Mouse (Mus musculus): Measurements from ENCODE around the gene Coro6.

Coro6 gene

GRCm38 (mm10) chr11:77493512-77494343 lies 31.5 kb downstream of the Coro6 start, which contains the start of gene Git1:
TSS of gene Git1 (plus strand) at chr11:77493562.
- DNase-seq (ENCODE audit: low spot score), result no peak

DNA sequence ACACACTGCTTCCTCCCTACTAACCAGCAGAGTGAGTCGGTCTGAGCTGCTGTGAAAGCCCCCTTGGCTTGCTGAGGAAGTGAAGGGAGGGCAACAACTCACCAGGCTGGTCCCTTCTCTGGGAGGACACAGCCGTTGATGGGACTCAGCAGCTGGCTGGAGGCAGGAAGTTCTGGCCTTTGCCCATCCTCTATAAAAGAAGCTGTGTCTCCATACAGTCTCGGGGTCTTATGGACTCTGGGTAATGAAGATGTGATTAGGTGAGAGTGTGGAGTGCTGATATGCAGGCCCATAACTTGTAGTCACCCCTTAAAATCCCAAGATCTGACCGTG lies 32.1 kb downstream of the Coro6 start:
- DNase-seq (ENCODE audit: low spot score), result no peak

DNA sequence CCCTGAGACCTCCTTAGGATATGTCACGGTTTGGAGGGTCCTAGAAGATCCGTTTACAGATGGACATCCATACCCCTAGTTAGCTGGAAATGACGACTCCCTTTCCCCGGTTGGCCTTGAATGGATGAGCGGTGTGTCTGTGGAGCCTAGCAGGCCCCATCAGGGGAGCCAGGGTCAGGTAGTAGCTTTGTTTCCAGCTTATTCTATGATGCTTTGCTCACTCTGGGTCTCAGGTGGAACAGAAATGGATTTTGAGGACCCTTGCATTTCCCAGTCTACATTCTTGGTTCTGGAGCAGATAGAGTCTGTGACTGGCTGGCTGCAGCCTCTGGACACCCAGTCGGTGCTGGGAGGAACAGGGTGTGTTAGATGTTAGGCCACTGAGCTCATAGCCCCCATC lies 32.6 kb downstream of the Coro6 start:
- DNase-seq (ENCODE audit: low spot score), result no peak

- no peak for DNase-seq (ENCODE audit: low spot score)
These were observed 33.3 kb downstream of the Coro6 start for GRCm38 (mm10) chr11:77495507-77495906.

GRCm38 (mm10) chr11:77497341-77497756 lies 35.1 kb downstream of the Coro6 start:
- peak; percentile 90 for DNase-seq (ENCODE audit: low spot score)

GRCm38 (mm10) chr11:77497851-77498250 lies 35.6 kb downstream of the Coro6 start:
- peak; percentile 72 for DNase-seq (ENCODE audit: low spot score)

DNA sequence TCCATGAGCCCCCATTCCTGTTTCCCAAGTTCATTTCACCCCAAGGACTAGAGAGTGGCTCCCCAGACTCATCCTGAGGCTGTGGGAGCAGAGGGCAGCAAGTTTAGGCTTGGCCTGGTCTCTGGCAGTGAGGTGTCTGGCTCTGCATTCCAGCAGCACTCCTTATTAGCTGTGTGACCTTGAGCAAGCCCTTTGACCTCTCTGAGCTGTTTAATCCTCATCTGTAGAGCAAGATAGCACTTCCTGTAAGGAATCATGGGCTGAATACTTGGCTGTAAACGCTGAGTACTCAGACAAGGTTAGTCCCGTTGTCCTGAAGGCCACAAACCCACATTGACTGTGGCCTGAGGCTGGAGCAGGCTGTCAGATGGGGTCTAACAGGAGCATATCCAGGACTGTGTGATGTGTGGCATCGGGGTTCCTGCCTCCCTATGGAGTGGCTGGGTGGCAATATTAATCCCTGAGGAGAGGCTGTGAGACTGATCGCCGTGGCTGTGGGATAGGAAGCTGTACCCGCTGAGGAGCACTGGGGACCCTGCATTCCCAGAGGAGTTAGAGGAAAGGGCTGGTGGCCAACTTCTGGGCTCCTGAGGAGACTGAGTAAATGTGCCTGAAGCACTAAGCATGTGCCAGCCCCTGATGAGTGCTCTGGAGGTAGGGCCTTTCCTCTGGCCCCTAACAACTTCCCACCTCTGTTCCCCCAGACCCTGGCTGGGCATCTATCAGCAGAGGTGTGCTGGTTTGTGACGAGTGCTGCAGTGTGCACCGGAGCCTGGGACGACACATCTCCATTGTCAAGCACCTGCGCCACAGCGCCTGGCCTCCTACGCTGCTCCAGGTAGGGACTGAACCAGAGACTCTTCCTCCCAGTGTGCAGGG lies 36.3 kb downstream of the Coro6 start:
- no peak for DNase-seq (ENCODE audit: low spot score)

- DNase-seq (ENCODE audit: low spot score), result no peak
These were observed 37.1 kb downstream of the Coro6 start for GRCm38 (mm10) chr11:77499354-77499753.

- DNase-seq (ENCODE audit: low spot score), result no peak
These were observed 38.4 kb downstream of the Coro6 start for GRCm38 (mm10) chr11:77500361-77501325.

- DNase-seq (ENCODE audit: low spot score), result peak; percentile 82
These were observed 39.2 kb downstream of the Coro6 start for GRCm38 (mm10) chr11:77501392-77501791.

DNA sequence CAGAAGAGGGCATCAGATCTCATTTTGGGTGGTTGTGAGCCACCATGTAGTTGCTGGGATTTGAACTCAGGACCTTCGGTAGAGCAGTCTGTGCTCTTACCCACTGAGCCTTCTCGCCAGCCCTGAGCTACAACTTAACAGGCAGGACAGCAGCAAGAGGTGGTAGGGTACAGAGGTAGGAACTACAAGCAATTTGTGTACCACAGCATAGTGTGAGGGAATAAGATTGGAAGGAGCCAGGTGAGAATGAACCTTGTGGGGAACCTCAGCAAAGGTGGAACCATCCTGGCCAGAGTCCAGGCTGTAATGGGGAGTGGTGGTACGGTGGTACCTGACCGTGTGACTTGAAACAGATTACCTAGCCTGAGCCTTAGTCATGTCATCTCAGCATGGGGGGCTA lies 39.8 kb downstream of the Coro6 start:
- DNase-seq (ENCODE audit: low spot score), result no peak

- no peak for DNase-seq (ENCODE audit: low spot score)
These were observed 40.3 kb downstream of the Coro6 start for GRCm38 (mm10) chr11:77502481-77502880.

GRCm38 (mm10) chr11:77503511-77503910 lies 41.3 kb downstream of the Coro6 start:
- no peak for DNase-seq (ENCODE audit: low spot score)

GRCm38 (mm10) chr11:77504377-77504776 lies 42.2 kb downstream of the Coro6 start:
- DNase-seq (ENCODE audit: low spot score), result no peak

- no peak for DNase-seq (ENCODE audit: low spot score)
These were observed 43.2 kb downstream of the Coro6 start for GRCm38 (mm10) chr11:77505291-77505980.

- no peak for DNase-seq (ENCODE audit: low spot score)
These were observed 44.1 kb downstream of the Coro6 start for GRCm38 (mm10) chr11:77506273-77506672.

GRCm38 (mm10) chr11:77506941-77507340 lies 44.7 kb downstream of the Coro6 start:
- no peak for DNase-seq (ENCODE audit: low spot score)

- DNase-seq (ENCODE audit: low spot score), result no peak
These were observed 45.2 kb downstream of the Coro6 start for GRCm38 (mm10) chr11:77507426-77507825.

DNA sequence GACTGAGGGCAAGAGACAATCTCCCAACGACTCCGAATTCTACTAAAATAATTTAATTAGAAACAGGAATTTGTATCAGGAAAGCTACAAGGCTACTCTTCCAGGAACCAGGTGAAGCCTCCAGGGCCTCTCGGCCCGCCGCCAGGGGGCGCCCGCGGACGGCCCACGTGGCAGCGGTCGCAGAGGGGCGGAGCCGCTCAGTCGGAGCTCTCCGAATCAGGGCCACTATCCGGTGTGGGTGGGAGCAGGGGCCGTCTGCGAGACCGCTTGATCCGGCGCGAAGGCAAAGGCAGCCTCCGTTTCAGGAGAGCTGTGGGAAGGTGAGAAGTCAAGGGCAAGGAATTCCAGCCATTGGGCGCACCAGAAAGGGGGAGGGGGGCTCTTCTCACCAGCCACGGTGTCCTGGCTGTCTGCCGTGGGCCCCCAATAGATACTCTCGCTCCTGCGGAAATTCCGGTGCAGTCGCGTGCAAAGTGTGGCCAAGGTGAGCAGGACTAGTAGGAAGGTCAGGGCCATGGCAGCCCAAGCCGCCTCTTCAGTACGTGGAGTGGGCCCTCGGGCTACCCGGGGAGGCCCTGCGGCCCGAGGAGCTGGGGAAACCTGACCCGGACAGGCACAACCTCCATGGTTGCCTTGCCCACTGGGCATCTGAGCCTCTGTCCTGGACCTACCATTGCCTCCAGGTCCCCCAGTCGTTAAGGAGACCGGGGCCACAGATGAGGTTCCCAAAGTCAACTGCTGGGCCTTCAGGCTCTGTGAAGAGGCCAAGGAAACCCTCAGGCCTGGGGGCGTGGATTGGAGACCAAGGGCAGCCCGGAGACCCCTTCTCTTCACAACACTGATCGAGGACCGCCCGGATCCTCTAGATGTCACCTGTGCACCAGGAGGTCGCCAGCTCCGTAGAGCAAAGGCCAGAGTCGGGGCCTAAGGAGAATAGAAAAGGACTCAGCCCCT lies 46.1 kb downstream of the Coro6 start:
- peak; percentile 81 for DNase-seq (ENCODE audit: low spot score)

DNA sequence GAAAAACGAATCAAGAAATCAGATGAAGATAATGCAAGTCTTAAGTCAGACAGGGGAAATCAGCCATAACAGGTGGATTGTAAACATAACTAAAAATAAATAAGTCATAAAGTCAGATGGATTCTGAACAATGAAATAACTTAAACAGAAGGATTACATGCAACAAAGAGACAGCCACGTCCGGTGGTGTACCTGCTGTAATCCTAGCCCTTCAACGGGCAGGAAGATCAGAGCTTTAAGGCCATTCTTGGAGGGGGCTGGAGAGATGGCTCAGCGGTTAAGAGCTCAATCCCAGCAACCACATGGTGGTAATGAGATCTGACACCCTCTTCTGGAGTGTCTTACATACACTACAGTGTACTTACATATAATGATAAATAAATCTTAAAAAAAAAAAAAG lies 49.1 kb downstream of the Coro6 start:
- no peak for DNase-seq (ENCODE audit: low spot score)
